Mouse (Mus musculus): ENCODE results near the gene Arhgef25. TPM values are rescaled to one million over a fixed set of nuclear protein-coding genes. Genes with fewer than 3 reads are reported as not detected.

The Arhgef25 gene
- 8.1 and 8.2 TPM in 2 replicates for polyA plus RNA-seq (2015; fragmentation: Nextera tagmentation; extraction: Ambion mirVana)

- DNase-seq: peak; percentile 42
- ATAC-seq (ENCODE audit: low read depth): 0 out of 2 replicates have a peak, but pooled peaks have one; percentile 1
- Histone ChIP-seq H3K9me3 (replicated peaks) (no peaks in the 10 kb centered on the region), H3K36me3 (peaks cover 10% of the 10 kb centered on the region; the same call in 1 of the 2 replicates), H3K27me3 (peaks cover under 1% of the 10 kb centered on the region; the same call in 1 of the 2 replicates), H3K4me2 (peak within 1 kb of the TSS; percentile 99), H3K4me3 (replicated peaks) (peak within 1 kb of the TSS; percentile 64), H3K9ac (peak within 1 kb of the TSS; percentile 79), H3K4me1 (replicated peaks) (peaks cover 79% of the 10 kb centered on the region), H3K27ac (peak within 1 kb of the TSS; percentile 90)
- 1% methylated on average over 35 of the region's 35 CpGs for WGBS (ENCODE audit: insufficient replicate concordance)
Observed at GRCm38 (mm10) chr10:127189651-127190381, at the start of gene Arhgef25. Gene Arhgef25 (minus strand): TSS chr10:127190083.

DNA sequence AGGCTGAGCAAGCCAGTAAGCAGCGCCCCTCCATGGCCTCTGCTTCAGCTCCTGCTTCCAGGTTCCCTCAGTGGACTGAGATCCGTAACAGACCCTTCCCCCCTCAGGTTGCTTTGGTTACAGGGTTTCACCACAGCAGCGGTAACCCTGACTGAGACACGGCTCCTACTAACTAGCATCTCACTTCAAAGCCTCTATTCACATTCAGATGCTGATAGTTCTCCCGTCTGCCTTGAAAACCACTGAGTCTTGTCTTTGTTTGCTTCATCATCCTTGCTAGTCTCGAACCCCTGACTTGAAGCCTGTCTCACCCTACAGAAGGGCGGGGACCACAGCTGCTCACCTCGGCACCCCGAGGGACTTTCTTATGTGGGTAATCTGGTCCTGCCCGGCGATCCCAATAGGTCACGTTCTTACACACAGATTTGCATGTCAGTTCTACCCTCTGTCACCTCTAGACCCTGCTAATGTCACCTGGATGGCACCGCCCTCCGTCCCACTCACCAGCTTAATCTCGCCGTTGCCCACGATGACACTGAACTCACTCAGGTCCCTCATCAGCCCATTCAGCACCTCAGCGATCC lies 48.5 kb upstream of the Arhgef25 start:
- no peak for DNase-seq
- no peaks in the 10 kb centered on the region for H3K36me3 ChIP-seq
- WGBS (ENCODE audit: insufficient replicate concordance): 48% methylated on average over 18 of the region's 18 CpGs
- H3K27ac ChIP-seq: no peak overlapping the region
- ATAC-seq (ENCODE audit: low read depth): no peak
- no peaks in the 10 kb centered on the region for H3K4me1 ChIP-seq (replicated peaks)
- H3K9ac ChIP-seq: no peak overlapping the region
- H3K4me3 ChIP-seq (replicated peaks): no peak overlapping the region
- no peak overlapping the region for H3K4me2 ChIP-seq
- no peaks in the 10 kb centered on the region for H3K9me3 ChIP-seq (replicated peaks)
- peaks cover 54% of the 10 kb centered on the region for H3K27me3 ChIP-seq

GRCm38 (mm10) chr10:127236541-127236940 lies 46.7 kb upstream of the Arhgef25 start:
- no peak overlapping the region for H3K4me3 ChIP-seq (replicated peaks)
- H3K27me3 ChIP-seq: peaks cover 53% of the 10 kb centered on the region
- 0 out of 2 replicates have a peak, but pooled peaks cover 3% of the 10 kb centered on the region for H3K4me1 ChIP-seq (replicated peaks)
- no peak overlapping the region for H3K9ac ChIP-seq
- no peak overlapping the region for H3K4me2 ChIP-seq
- ATAC-seq (ENCODE audit: low read depth): no peak
- H3K9me3 ChIP-seq (replicated peaks): no peaks in the 10 kb centered on the region
- H3K36me3 ChIP-seq: no peaks in the 10 kb centered on the region
- DNase-seq: no peak
- no peak overlapping the region for H3K27ac ChIP-seq
- WGBS (ENCODE audit: insufficient replicate concordance): 42% methylated on average over 9 of the region's 9 CpGs

- DNase-seq: no peak
- H3K27me3 ChIP-seq: peaks cover 30% of the 10 kb centered on the region
- 63% methylated on average over 9 of the region's 9 CpGs for WGBS (ENCODE audit: insufficient replicate concordance)
Observed at GRCm38 (mm10) chr10:127233141-127233540, 43.3 kb upstream of the Arhgef25 start.

DNA sequence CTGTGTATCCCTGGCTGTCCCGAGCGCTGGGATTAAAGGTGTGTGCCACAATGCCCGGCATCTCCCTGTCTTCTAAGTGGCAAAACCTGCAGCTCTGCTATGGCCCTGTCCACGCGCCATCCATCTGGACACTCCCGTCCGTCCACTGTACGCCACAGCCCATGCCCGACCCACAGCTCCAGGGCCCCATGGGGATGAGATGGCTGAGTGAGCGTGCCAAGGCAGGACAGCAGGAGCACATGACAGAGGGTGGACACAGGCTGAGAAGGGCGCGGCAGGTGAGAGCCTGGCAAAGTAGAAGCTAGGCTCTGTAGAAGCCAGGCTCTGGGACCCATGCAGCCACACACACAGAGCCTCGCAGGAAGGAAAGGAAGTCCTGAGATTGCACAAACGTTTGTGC lies 41.9 kb upstream of the Arhgef25 start:
- H3K4me3 ChIP-seq (replicated peaks): no peak overlapping the region
- H3K27me3 ChIP-seq: peaks cover 23% of the 10 kb centered on the region
- no peak overlapping the region for H3K4me2 ChIP-seq
- no peak overlapping the region for H3K9ac ChIP-seq
- ATAC-seq (ENCODE audit: low read depth) (no peak), DNase-seq (no peak)
- H3K36me3 ChIP-seq: no peaks in the 10 kb centered on the region
- no peaks in the 10 kb centered on the region for H3K9me3 ChIP-seq (replicated peaks)
- H3K27ac ChIP-seq: no peak overlapping the region
- H3K4me1 ChIP-seq (replicated peaks): peaks cover 25% of the 10 kb centered on the region
- WGBS (ENCODE audit: insufficient replicate concordance): 75% methylated on average over 14 of the region's 14 CpGs

More at GRCm38 (mm10) chr10:127233141-127233540, 43.3 kb upstream of the Arhgef25 start:
- no peak overlapping the region for H3K27ac ChIP-seq
- no peak overlapping the region for H3K9ac ChIP-seq
- ATAC-seq (ENCODE audit: low read depth): no peak
- H3K4me1 ChIP-seq (replicated peaks): peaks cover 23% of the 10 kb centered on the region
- no peaks in the 10 kb centered on the region for H3K36me3 ChIP-seq
- no peaks in the 10 kb centered on the region for H3K9me3 ChIP-seq (replicated peaks)
- H3K4me3 ChIP-seq (replicated peaks): no peak overlapping the region
- no peak overlapping the region for H3K4me2 ChIP-seq

DNA sequence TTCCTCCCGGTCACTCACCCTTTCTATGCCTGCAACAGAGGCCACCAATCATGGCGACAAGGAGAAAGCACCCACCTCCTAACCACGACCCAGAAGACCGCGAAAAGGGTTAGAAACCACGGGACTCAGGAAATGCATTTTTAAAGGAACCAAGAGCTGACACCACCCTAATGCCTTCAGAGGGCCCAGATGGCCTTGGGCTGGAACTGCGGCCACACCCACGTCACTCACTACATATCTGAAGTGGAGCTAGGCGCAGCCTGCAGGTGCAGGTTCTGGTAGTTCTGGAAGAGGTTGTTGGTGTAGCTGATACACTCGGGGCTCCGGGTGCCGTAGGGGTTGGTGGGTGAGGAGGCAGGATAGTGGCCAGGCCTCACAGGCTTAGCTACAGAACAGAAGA lies 40.8 kb upstream of the Arhgef25 start:
- WGBS (ENCODE audit: insufficient replicate concordance): 27% methylated on average over 12 of the region's 12 CpGs
- peaks cover 17% of the 10 kb centered on the region for H3K27me3 ChIP-seq

GRCm38 (mm10) chr10:127228897-127229296 lies 39.0 kb upstream of the Arhgef25 start:
- DNase-seq: peak; percentile 47

More for the DNA sequence above, 40.8 kb upstream of the Arhgef25 start:
- Histone ChIP-seq H3K4me2 (no peak overlapping the region), H3K36me3 (no peaks in the 10 kb centered on the region), H3K4me3 (replicated peaks) (no peak overlapping the region), H3K4me1 (replicated peaks) (peaks cover 32% of the 10 kb centered on the region), H3K9ac (no peak overlapping the region), H3K27ac (no peak overlapping the region), H3K9me3 (replicated peaks) (no peaks in the 10 kb centered on the region)
- DNase-seq (no peak), ATAC-seq (ENCODE audit: low read depth) (no peak)

GRCm38 (mm10) chr10:127227163-127227562 lies 37.3 kb upstream of the Arhgef25 start:
- ATAC-seq (ENCODE audit: low read depth) (no peak), DNase-seq (no peak)
- no peaks in the 10 kb centered on the region for H3K9me3 ChIP-seq (replicated peaks)
- no peak overlapping the region for H3K4me3 ChIP-seq (replicated peaks)
- 63% methylated on average over 8 of the region's 8 CpGs for WGBS (ENCODE audit: insufficient replicate concordance)
- peaks cover 34% of the 10 kb centered on the region for H3K4me1 ChIP-seq (replicated peaks)
- H3K27ac ChIP-seq: no peak overlapping the region
- H3K4me2 ChIP-seq: no peak overlapping the region
- H3K27me3 ChIP-seq: peaks cover 23% of the 10 kb centered on the region; the same call in 1 of the 2 replicates
- H3K36me3 ChIP-seq: no peaks in the 10 kb centered on the region
- H3K9ac ChIP-seq: no peak overlapping the region

More at GRCm38 (mm10) chr10:127228897-127229296, 39.0 kb upstream of the Arhgef25 start:
- no peak overlapping the region for H3K9ac ChIP-seq
- 20% methylated on average over 4 of the region's 4 CpGs for WGBS (ENCODE audit: insufficient replicate concordance)
- no peak overlapping the region for H3K27ac ChIP-seq
- H3K27me3 ChIP-seq: peaks cover 23% of the 10 kb centered on the region; the same call in 1 of the 2 replicates
- H3K4me1 ChIP-seq (replicated peaks): peaks cover 34% of the 10 kb centered on the region
- H3K36me3 ChIP-seq: no peaks in the 10 kb centered on the region
- no peak overlapping the region for H3K4me3 ChIP-seq (replicated peaks)
- no peak overlapping the region for H3K4me2 ChIP-seq
- H3K9me3 ChIP-seq (replicated peaks): no peaks in the 10 kb centered on the region
- peak; percentile 78 for ATAC-seq (ENCODE audit: low read depth)

GRCm38 (mm10) chr10:127226318-127226895 lies 36.5 kb upstream of the Arhgef25 start:
- WGBS (ENCODE audit: insufficient replicate concordance): 58% methylated on average over 8 of the region's 8 CpGs
- no peak overlapping the region for H3K27ac ChIP-seq
- H3K4me1 ChIP-seq (replicated peaks): peaks cover 30% of the 10 kb centered on the region
- peaks cover 19% of the 10 kb centered on the region; the same call in 1 of the 2 replicates for H3K27me3 ChIP-seq
- no peak overlapping the region for H3K4me2 ChIP-seq
- no peaks in the 10 kb centered on the region for H3K36me3 ChIP-seq
- H3K9ac ChIP-seq: no peak overlapping the region
- no peak for DNase-seq
- no peaks in the 10 kb centered on the region for H3K9me3 ChIP-seq (replicated peaks)
- no peak overlapping the region for H3K4me3 ChIP-seq (replicated peaks)
- 0 out of 2 replicates have a peak, but pooled peaks have one; percentile 26 for ATAC-seq (ENCODE audit: low read depth)

GRCm38 (mm10) chr10:127225732-127226131 lies 35.8 kb upstream of the Arhgef25 start:
- no peak for ATAC-seq (ENCODE audit: low read depth)
- Histone ChIP-seq H3K9me3 (replicated peaks) (no peaks in the 10 kb centered on the region), H3K4me3 (replicated peaks) (no peak overlapping the region), H3K27me3 (peaks cover 19% of the 10 kb centered on the region; the same call in 1 of the 2 replicates), H3K27ac (no peak overlapping the region), H3K4me2 (no peak overlapping the region), H3K9ac (no peak overlapping the region), H3K4me1 (replicated peaks) (peaks cover 24% of the 10 kb centered on the region), H3K36me3 (no peaks in the 10 kb centered on the region)
- no peak for DNase-seq
- 36% methylated on average over 10 of the region's 10 CpGs for WGBS (ENCODE audit: insufficient replicate concordance)

- ATAC-seq (ENCODE audit: low read depth) (no peak), DNase-seq (no peak)
- no peak overlapping the region for H3K27ac ChIP-seq
- no peak overlapping the region for H3K4me2 ChIP-seq
- peaks cover 19% of the 10 kb centered on the region; the same call in 1 of the 2 replicates for H3K27me3 ChIP-seq
- WGBS (ENCODE audit: insufficient replicate concordance): 64% methylated on average over 6 of the region's 6 CpGs
- H3K9me3 ChIP-seq (replicated peaks): no peaks in the 10 kb centered on the region
- H3K4me3 ChIP-seq (replicated peaks): no peak overlapping the region
- no peak overlapping the region for H3K9ac ChIP-seq
- H3K36me3 ChIP-seq: no peaks in the 10 kb centered on the region
- peaks cover 19% of the 10 kb centered on the region for H3K4me1 ChIP-seq (replicated peaks)
Observed at GRCm38 (mm10) chr10:127225213-127225612, 35.3 kb upstream of the Arhgef25 start.

All from liver, embryonic 13.5 days (tissue).